Mouse (Mus musculus): ENCODE measurements around the gene Polh. TPM values are rescaled to one million over a fixed set of nuclear protein-coding genes. Genes with fewer than 3 reads are reported as not detected.

Polh gene
- total RNA-seq, 1 experiment, result 11.8 TPM

DNA sequence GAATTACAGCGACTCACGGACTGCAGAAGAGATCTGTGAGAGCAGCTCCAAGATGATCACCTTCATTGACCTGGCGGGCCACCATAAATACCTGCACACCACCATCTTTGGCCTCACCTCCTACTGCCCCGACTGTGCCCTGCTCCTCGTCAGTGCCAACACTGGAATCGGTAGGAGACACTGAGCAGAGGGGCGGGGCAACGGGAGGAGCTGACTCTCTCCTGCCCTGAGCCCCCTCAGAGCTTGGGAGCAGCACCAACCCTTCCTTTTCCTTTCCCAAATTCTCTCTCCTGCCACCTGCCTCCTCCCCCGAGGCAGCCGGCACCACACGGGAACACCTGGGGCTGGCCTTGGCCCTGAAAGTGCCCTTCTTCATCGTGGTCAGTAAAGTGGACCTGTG, 37.0 kb downstream of the Polh start:
- H3K4me3 ChIP-seq (ENCODE audit: insufficient read depth in 1 of 2, low read depth in 1 of 2, low read length in 2 of 2, poor library complexity in 1 of 2, severe bottlenecking in 1 of 2), result no peak overlapping the region
- H3K36me3 ChIP-seq (ENCODE audit: control insufficient read depth, insufficient read depth, low read length, poor library complexity, severe bottlenecking), result peaks cover 23% of the 10 kb centered on the region; the same call in 1 of the 2 replicates
- no peak for TF ChIP-seq ZC3H11A (IDR thresholded peaks at IDR 0.05; ENCODE audit: borderline replicate concordance, low read depth, low read length)
- no peak for TF ChIP-seq ZNF384 (IDR thresholded peaks at IDR 0.05; ENCODE audit: low read depth, low read length)
- TF ChIP-seq MAFK (IDR thresholded peaks at IDR 0.05; ENCODE audit: insufficient read depth, low read depth, low read length), result no peak
- no peak for TF ChIP-seq CHD2 (IDR thresholded peaks at IDR 0.05; ENCODE audit: low read depth, low read length)
- 0 out of 4 replicates have a peak, but pooled peaks cover 0 to 1% of the 10 kb centered on the region in 2 experiments for H3K4me1 ChIP-seq (ENCODE audit: control insufficient read depth in 2 of 2, insufficient read depth in 2 of 2, low read length in 2 of 2, poor library complexity in 1 of 2)
- H3K9ac ChIP-seq (ENCODE audit: insufficient read depth, low read depth, low read length, poor library complexity, severe bottlenecking), result no peak overlapping the region
- no peak overlapping the region for H3K27ac ChIP-seq (ENCODE audit: insufficient read depth, low read depth, low read length, poor library complexity, severe bottlenecking)
- in situ Hi-C loops (cut with MboI; ENCODE audit: low sequenced_read_pairs in 2 of 2, unreplicated experiment in 2 of 2), result no loop called here
- H3K9me3 ChIP-seq (ENCODE audit: control insufficient read depth, insufficient read depth, low read depth, low read length), result no peaks in the 10 kb centered on the region
- no peak for DNase-seq (ENCODE audit: low read depth, low spot score)

DNA sequence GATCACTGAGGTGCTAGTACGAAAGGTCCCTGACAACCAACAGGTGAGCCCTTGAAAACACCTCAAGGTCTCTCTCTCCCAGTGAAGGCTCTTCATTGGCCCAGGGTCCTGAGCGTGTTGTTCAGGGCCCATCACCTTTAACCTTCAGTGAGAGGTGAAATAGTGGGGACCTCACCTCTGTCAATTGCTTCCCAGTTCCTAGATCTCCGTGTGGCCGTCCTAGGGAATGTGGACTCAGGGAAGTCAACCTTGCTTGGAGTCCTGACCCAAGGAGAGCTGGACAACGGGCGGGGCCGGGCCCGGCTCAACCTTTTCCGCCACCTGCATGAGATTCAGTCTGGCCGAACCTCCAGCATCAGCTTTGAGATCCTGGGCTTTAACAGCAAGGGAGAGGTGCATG, 37.7 kb downstream of the Polh start:
- Histone ChIP-seq H3K27ac (ENCODE audit: insufficient read depth, low read depth, low read length, poor library complexity, severe bottlenecking) (no peak overlapping the region), H3K36me3 (ENCODE audit: control insufficient read depth, insufficient read depth, low read length, poor library complexity, severe bottlenecking) (peaks cover 23% of the 10 kb centered on the region; the same call in 1 of the 2 replicates), H3K4me1 (ENCODE audit: control insufficient read depth in 2 of 2, insufficient read depth in 2 of 2, low read length in 2 of 2, poor library complexity in 1 of 2) (peaks cover 1 to 2% of the 10 kb centered on the region in 2 experiments; a peak in 1 of 4 replicates), H3K9me3 (ENCODE audit: control insufficient read depth, insufficient read depth, low read depth, low read length) (no peaks in the 10 kb centered on the region), H3K9ac (ENCODE audit: insufficient read depth, low read depth, low read length, poor library complexity, severe bottlenecking) (no peak overlapping the region), H3K4me3 (ENCODE audit: insufficient read depth in 1 of 2, low read depth in 1 of 2, low read length in 2 of 2, poor library complexity in 1 of 2, severe bottlenecking in 1 of 2) (no peak overlapping the region)
- TF ChIP-seq HCFC1 (IDR thresholded peaks at IDR 0.05; ENCODE audit: borderline replicate concordance, insufficient read depth, low read length) (no peak), ZC3H11A (IDR thresholded peaks at IDR 0.05; ENCODE audit: borderline replicate concordance, low read depth, low read length) (no peak), ZNF384 (IDR thresholded peaks at IDR 0.05; ENCODE audit: low read depth, low read length) (no peak), MAFK (IDR thresholded peaks at IDR 0.05; ENCODE audit: insufficient read depth, low read depth, low read length) (no peak), CHD2 (IDR thresholded peaks at IDR 0.05; ENCODE audit: low read depth, low read length) (no peak)
- in situ Hi-C loops (cut with MboI; ENCODE audit: low sequenced_read_pairs in 2 of 2, unreplicated experiment in 2 of 2), result no loop called here
- no peak for DNase-seq (ENCODE audit: low read depth, low spot score)

DNA sequence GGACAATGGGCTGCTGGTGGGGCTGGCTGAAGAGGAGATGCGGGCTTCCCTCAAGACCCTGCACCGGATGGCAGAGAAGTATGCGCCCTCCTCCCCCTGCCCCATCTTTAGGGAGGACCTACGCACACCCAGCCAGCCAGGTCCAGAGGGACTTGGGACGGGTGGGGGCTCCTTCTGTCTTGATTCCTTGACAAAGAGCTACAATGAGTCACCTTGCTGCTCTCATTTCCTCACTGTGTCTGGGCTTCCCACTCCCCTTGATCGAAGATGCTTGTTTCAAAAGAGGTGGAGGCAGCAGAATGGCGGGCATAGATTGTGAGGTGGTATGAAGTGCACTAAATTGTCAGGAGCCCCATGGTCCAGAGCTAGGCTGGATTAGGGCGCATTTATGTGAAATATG, 38.1 kb downstream of the Polh start:
- TF ChIP-seq ZC3H11A (IDR thresholded peaks at IDR 0.05; ENCODE audit: borderline replicate concordance, low read depth, low read length) (no peak), CHD2 (IDR thresholded peaks at IDR 0.05; ENCODE audit: low read depth, low read length) (no peak), HCFC1 (IDR thresholded peaks at IDR 0.05; ENCODE audit: borderline replicate concordance, insufficient read depth, low read length) (no peak), ZNF384 (IDR thresholded peaks at IDR 0.05; ENCODE audit: low read depth, low read length) (no peak), MAFK (IDR thresholded peaks at IDR 0.05; ENCODE audit: insufficient read depth, low read depth, low read length) (no peak)
- H3K9me3 ChIP-seq (ENCODE audit: control insufficient read depth, insufficient read depth, low read depth, low read length), result no peaks in the 10 kb centered on the region

DNA sequence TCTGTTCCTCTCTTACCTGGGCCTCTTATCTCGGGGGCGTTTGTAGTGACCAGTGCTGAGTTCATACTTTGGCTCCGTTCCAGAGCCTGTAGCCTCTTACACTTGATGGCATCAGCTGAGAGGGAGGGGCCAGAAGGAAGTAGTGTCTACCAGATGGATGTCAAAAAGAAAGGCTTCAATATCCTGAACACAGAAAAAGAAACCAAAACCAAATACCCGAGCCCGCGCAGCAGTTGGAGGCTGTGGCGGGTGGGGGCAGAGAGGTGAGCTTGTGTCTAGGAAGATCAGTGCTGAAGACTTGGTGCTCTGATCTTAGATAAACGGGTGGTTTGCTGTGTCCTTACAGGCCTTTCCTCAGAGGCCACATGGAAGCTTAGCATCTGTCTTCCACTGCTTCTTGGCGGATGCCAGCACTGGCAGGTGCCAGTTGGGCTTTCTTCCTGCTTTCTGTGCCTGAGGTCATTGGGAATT, 39.5 kb downstream of the Polh start:
- no peak overlapping the region for H3K9ac ChIP-seq (ENCODE audit: insufficient read depth, low read depth, low read length, poor library complexity, severe bottlenecking)
- H3K4me1 ChIP-seq (ENCODE audit: control insufficient read depth in 2 of 2, insufficient read depth in 2 of 2, low read length in 2 of 2, poor library complexity in 1 of 2), result peaks cover 1 to 3% of the 10 kb centered on the region in 2 experiments; a peak in 1 of 4 replicates
- DNase-seq (ENCODE audit: low read depth, low spot score), result no peak
- TF ChIP-seq MAFK (IDR thresholded peaks at IDR 0.05; ENCODE audit: insufficient read depth, low read depth, low read length) (no peak), HCFC1 (IDR thresholded peaks at IDR 0.05; ENCODE audit: borderline replicate concordance, insufficient read depth, low read length) (no peak), ZC3H11A (IDR thresholded peaks at IDR 0.05; ENCODE audit: borderline replicate concordance, low read depth, low read length) (no peak), CHD2 (IDR thresholded peaks at IDR 0.05; ENCODE audit: low read depth, low read length) (no peak), ZNF384 (IDR thresholded peaks at IDR 0.05; ENCODE audit: low read depth, low read length) (no peak)
- in situ Hi-C loops (cut with MboI; ENCODE audit: low sequenced_read_pairs in 2 of 2, unreplicated experiment in 2 of 2), result no loop called here
- H3K4me3 ChIP-seq (ENCODE audit: insufficient read depth in 1 of 2, low read depth in 1 of 2, low read length in 2 of 2, poor library complexity in 1 of 2, severe bottlenecking in 1 of 2), result no peak overlapping the region
- no peak overlapping the region for H3K27ac ChIP-seq (ENCODE audit: insufficient read depth, low read depth, low read length, poor library complexity, severe bottlenecking)
- H3K9me3 ChIP-seq (ENCODE audit: control insufficient read depth, insufficient read depth, low read depth, low read length), result no peaks in the 10 kb centered on the region
- peaks cover 16% of the 10 kb centered on the region; the same call in 1 of the 2 replicates for H3K36me3 ChIP-seq (ENCODE audit: control insufficient read depth, insufficient read depth, low read length, poor library complexity, severe bottlenecking)

More for the DNA sequence above, 38.1 kb downstream of the Polh start:
- Histone ChIP-seq H3K9ac (ENCODE audit: insufficient read depth, low read depth, low read length, poor library complexity, severe bottlenecking) (no peak overlapping the region), H3K36me3 (ENCODE audit: control insufficient read depth, insufficient read depth, low read length, poor library complexity, severe bottlenecking) (peaks cover 23% of the 10 kb centered on the region; the same call in 1 of the 2 replicates), H3K27ac (ENCODE audit: insufficient read depth, low read depth, low read length, poor library complexity, severe bottlenecking) (no peak overlapping the region), H3K4me1 (ENCODE audit: control insufficient read depth in 2 of 2, insufficient read depth in 2 of 2, low read length in 2 of 2, poor library complexity in 1 of 2) (peaks cover 1 to 3% of the 10 kb centered on the region in 2 experiments; a peak in 1 of 4 replicates), H3K4me3 (ENCODE audit: insufficient read depth in 1 of 2, low read depth in 1 of 2, low read length in 2 of 2, poor library complexity in 1 of 2, severe bottlenecking in 1 of 2) (no peak overlapping the region)
- in situ Hi-C loops (cut with MboI; ENCODE audit: low sequenced_read_pairs in 2 of 2, unreplicated experiment in 2 of 2), result no loop called here
- no peak for DNase-seq (ENCODE audit: low read depth, low spot score)
